Comparison of ENCODE assay signal across 11 mouse cellular contexts in genomic region chr19:53257631-53258560, GRCm38 (mm10). TPM values are rescaled to one million over a fixed set of nuclear protein-coding genes. Genes with fewer than 3 reads are reported as not detected.
DNase-seq lines count a peak whose midpoint lies in the region; ATAC-seq and TF ChIP-seq lines count a peak whose summit lies in the region.
"Had no signal": no experiment of that assay in that cellular context is flagged by ENCODE, and none has a peak within 500 bp of the region (broad histone marks: within the 10 kb centered on the region; RNA-seq: fewer than 3 reads in every experiment).

No protein-coding gene starts in this region.

- intact Hi-C loops in heart, postnatal 25 days (cut with DNase I) = no loop called here

- ATAC-seq in heart, embryonic 12.5 days (ENCODE audit: insufficient number of reproducible peaks, low FRiP score) = peak; percentile 68
- no peak for ATAC-seq in heart, embryonic 14.5 days (ENCODE audit: insufficient number of reproducible peaks, insufficient read depth, low FRiP score, low read depth)
- peak; percentile 60 for ATAC-seq in megakaryocyte progenitor cell, adult 5-6 weeks (replicated peaks; ENCODE audit: poor library complexity)

- no peak for TF ChIP-seq POLR2A in kidney, adult 2 months (IDR thresholded peaks at IDR 0.05; ENCODE audit: low read depth, low read length)

- H3K4me1 ChIP-seq in heart, embryonic 12.5 days (replicated peaks) = peaks cover 29% of the 10 kb centered on the region
- peaks cover 21 to 25% of the 10 kb centered on the region in 2 experiments for H3K4me1 ChIP-seq in heart, embryonic 14.5 days (ENCODE audit: control insufficient read depth in 2 of 2, insufficient read depth in 2 of 2, low read length in 2 of 2)
- no peaks in the 10 kb centered on the region for H3K4me1 ChIP-seq in kidney, adult 2 months (ENCODE audit: control insufficient read depth, insufficient read depth, low read length)
- H3K4me1 ChIP-seq: embryonic facial prominence, embryonic 12.5 days had no signal

- H3K4me3 ChIP-seq in heart, embryonic 12.5 days = no peak overlapping the region
- H3K4me3 ChIP-seq in heart, embryonic 14.5 days (ENCODE audit: control insufficient read depth in 1 of 2, insufficient read depth in 1 of 2, low read depth in 1 of 2, low read length in 2 of 2) = no peak overlapping the region
- no peak overlapping the region for H3K4me3 ChIP-seq in kidney, adult 2 months (ENCODE audit: insufficient read depth, low read depth, low read length)
- H3K4me3 ChIP-seq: embryonic facial prominence, embryonic 12.5 days had no signal

- WGBS in heart, embryonic 12.5 days = 77% methylated on average over 15 of the region's 15 CpGs
- 80% methylated on average over 15 of the region's 15 CpGs for WGBS in heart, embryonic 14.5 days
- 91% methylated on average over 15 of the region's 15 CpGs for WGBS in kidney, adult 2 months

- no peaks in the 10 kb centered on the region for H3K36me3 ChIP-seq in heart, embryonic 12.5 days
- peaks cover under 1% of the 10 kb centered on the region; the same call in 1 of the 2 replicates for H3K36me3 ChIP-seq in heart, embryonic 14.5 days (ENCODE audit: control insufficient read depth, insufficient read depth, low read length)
- no peaks in the 10 kb centered on the region for H3K36me3 ChIP-seq in kidney, adult 2 months (ENCODE audit: control insufficient read depth, insufficient read depth, low read length)
- H3K36me3 ChIP-seq: embryonic facial prominence, embryonic 12.5 days had no signal

- no peaks in the 10 kb centered on the region for H3K27me3 ChIP-seq in heart, embryonic 12.5 days (replicated peaks)
- H3K27me3 ChIP-seq in heart, embryonic 14.5 days (ENCODE audit: control insufficient read depth, insufficient read depth, low read length) = no peaks in the 10 kb centered on the region
- no peaks in the 10 kb centered on the region for H3K27me3 ChIP-seq in kidney, adult 2 months (replicated peaks; ENCODE audit: control insufficient read depth, insufficient read depth, low read length)
- H3K27me3 ChIP-seq: CH12.LX; embryonic facial prominence, embryonic 12.5 days had no signal

- TF ChIP-seq CTCF in kidney, adult 2 months (conservative IDR thresholded peaks at IDR 0.05; ENCODE audit: insufficient read depth, insufficient read length, low read depth, low read length) = no peak

- H3K4me2 ChIP-seq in heart, embryonic 12.5 days = no peak overlapping the region
- H3K4me2 ChIP-seq in heart, embryonic 14.5 days (ENCODE audit: low read length) = peak overlapping the region; percentile 31; the same call in 1 of the 2 replicates
- H3K4me2 ChIP-seq: embryonic facial prominence, embryonic 12.5 days had no signal

- no peak for DNase-seq in heart, postnatal 25 days (ENCODE audit: low spot score)
- DNase-seq in c-Kit-negative CD71-positive TER-119-positive erythroid progenitor cells, embryonic 14.5 days (ENCODE audit: low read depth, low spot score) = peak; percentile 75
- DNase-seq in urinary bladder, adult 18-20 months (ENCODE audit: low spot score in 2 of 2) = no peak
- DNase-seq in kidney, adult 2 months = no peak
- DNase-seq in thymus, adult 18-20 months = no peak
- DNase-seq: adrenal gland, adult 2 months had no signal

- H3K27ac ChIP-seq in heart, embryonic 12.5 days (ENCODE audit: poor library complexity, severe bottlenecking) = peak overlapping the region; percentile 86
- H3K27ac ChIP-seq in heart, embryonic 14.5 days (replicated peaks in 1 of 2; ENCODE audit: control insufficient read depth in 1 of 2, insufficient read depth in 1 of 2, low read depth in 2 of 2, low read length in 2 of 2) = peak overlapping the region; percentile 89
- no peak overlapping the region for H3K27ac ChIP-seq in kidney, adult 2 months (ENCODE audit: insufficient read depth, low read depth, low read length)
- H3K27ac ChIP-seq: embryonic facial prominence, embryonic 12.5 days had no signal

- no peaks in the 10 kb centered on the region for H3K9me3 ChIP-seq in heart, embryonic 12.5 days (replicated peaks)
- H3K9me3 ChIP-seq in heart, embryonic 14.5 days (ENCODE audit: control insufficient read depth, low read length) = peaks cover 6% of the 10 kb centered on the region; the same call in 1 of the 2 replicates
- H3K9me3 ChIP-seq: embryonic facial prominence, embryonic 12.5 days had no signal

- H3K9ac ChIP-seq in heart, embryonic 12.5 days = no peak overlapping the region
- no peak overlapping the region for H3K9ac ChIP-seq in heart, embryonic 14.5 days (ENCODE audit: low read length)
- H3K9ac ChIP-seq: embryonic facial prominence, embryonic 12.5 days had no signal

RNA-seq across cellular contexts. Expression of gene Mxi1, which starts 52.4 kb away (rescaled TPM):
- polyA plus RNA-seq in heart, embryonic 12.5 days (2016; fragmentation: Nextera tagmentation; extraction: Ambion mirVana) = 40.0 and 42.7 TPM in 2 replicates
- total RNA-seq in heart, postnatal 25 days (2021) = 10 to 100 TPM; 41.8 to 44.4 TPM
- 46.0 and 49.7 TPM in 2 replicates for polyA plus RNA-seq in heart, embryonic 14.5 days (2014; fragmentation: Nextera tagmentation; extraction: Ambion mirVana)
- 26.5 and 33.7 TPM in 2 replicates for total RNA-seq in megakaryocyte progenitor cell, adult 5-6 weeks (2015)
- 58.6 and 59.3 TPM in 2 replicates for total RNA-seq in megakaryocyte progenitor cell, adult 5-6 weeks (2017)
- 38.9 and 41.7 TPM in 2 replicates for polyA plus RNA-seq in kidney, adult 2 months (2012; rRNA removed)
